Mouse (Mus musculus) cerebellum, adult 2 months (tissue): ENCODE results near the gene Ankrd63. TPM values are rescaled to one million over a fixed set of nuclear protein-coding genes. Genes with fewer than 3 reads are reported as not detected.

ENCODE experiments used
- DNase-seq, 2 experiments: peaks; one replicate each; pipeline ENCODE4 v3.0.0; 2021
- H3K27ac ChIP-seq: fragments of 200-500 bp; 2 replicates; pipeline ENCODE4 v1.5.1; 2012; ENCODE audit warnings: low read length, control low read depth, inconsistent platforms; ENCODE audit not compliant: insufficient read depth
- H3K27me3 ChIP-seq: fragments of 200-500 bp; 2 replicates; pipeline ENCODE4 v1.6.1; 2012; ENCODE audit warnings: inconsistent platforms, mild to moderate bottlenecking, low read length, moderate library complexity; ENCODE audit not compliant: control insufficient read depth, insufficient read depth
- H3K4me1 ChIP-seq: fragments of 200-500 bp; 2 replicates; pipeline ENCODE4 v1.6.1; 2011; ENCODE audit warnings: low read length; ENCODE audit not compliant: control insufficient read depth, insufficient read depth
- H3K4me3 ChIP-seq: fragments of 200-500 bp; replicated peaks from 2 replicates; pipeline ENCODE3; 2011; ENCODE audit warnings: mild to moderate bottlenecking, low read depth, low read length, control low read depth; ENCODE audit not compliant: insufficient read depth
- CTCF ChIP-seq: fragments of 200-500 bp; IDR thresholded peaks from 2 replicates; pipeline ENCODE4 v1.5.1; 2011; ENCODE audit warnings: low read depth, mild to moderate bottlenecking, control low read depth, low read length, moderate library complexity, borderline replicate concordance; ENCODE audit not compliant: insufficient read depth
- POLR2A ChIP-seq: fragments of 200-500 bp; IDR thresholded peaks from 2 replicates; pipeline ENCODE4 v1.6.1; 2011; ENCODE audit warnings: low read length, control low read depth, borderline replicate concordance; ENCODE audit not compliant: insufficient read depth
- WGBS: fragments of 180-500 bp; shearing (Covaris S2); methylation state at CpG from one replicate; pipeline ENCODE4 v1.1.7; 2018; 5-methylcytosine and 5-hydroxymethylcytosine counted together
- polyA plus RNA-seq: library from polyadenylated mRNA; depleted of rRNA; stranded (reverse); fragments of >200 nt; gene quantifications from 2 replicates; pipeline ENCODE4 v1.2.3, GENCODE M21; 2012; rRNA removed

The Ankrd63 gene
- 0.41 and 0.82 TPM in 2 replicates for polyA plus RNA-seq

DNA sequence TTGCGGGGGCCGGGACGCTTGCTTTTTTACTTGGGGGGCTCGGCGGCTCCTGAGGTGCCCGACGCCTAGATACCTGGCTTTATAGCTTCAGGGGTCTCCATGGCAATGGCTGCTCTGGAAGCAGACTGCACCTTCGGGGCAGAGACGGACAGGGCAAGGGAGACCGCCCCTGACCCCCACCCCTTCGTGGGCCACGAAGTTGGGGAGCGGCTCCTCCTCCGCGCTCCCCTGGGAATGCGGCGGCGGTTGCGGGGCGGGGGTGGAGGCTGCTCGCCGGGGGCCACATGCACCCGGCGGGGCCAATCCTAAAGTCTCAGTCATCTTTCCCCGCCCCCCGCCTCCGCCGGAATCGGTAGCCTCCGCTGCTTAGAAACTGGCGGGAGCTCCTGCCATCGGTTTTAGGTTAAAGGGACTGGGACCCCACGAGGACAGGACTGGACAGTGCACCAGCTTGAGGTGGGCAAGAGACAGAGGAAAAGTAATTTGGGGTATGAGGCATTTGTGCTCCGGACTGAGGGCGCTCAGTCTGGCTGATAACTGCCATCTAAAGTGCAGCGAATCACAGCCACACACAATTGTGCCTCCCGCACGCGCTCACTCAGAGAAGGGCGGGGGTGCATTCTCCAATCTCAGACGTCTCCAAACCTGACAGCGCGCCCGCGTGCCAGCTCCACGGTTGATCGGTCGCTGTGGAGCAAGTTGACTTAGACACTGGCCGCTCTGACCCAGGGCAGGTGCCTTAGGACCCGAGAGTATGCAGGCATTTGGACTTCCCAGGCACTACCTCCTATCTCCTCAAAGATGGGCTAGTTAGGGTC lies at the start of gene Ankrd63:
Ankrd63 (minus strand) TSS at position 51 of the 818 bp plus-strand sequence.
- H3K27ac ChIP-seq, result no peak within 1 kb of the TSS
- peak within 1 kb of the TSS; percentile 19 for H3K4me3 ChIP-seq
- no peak for DNase-seq
- H3K27me3 ChIP-seq, result peaks cover 3% of the 10 kb centered on the region; the same call in 1 of the 2 replicates
- TF ChIP-seq CTCF, result no peak
- no peak for TF ChIP-seq POLR2A
- 4% methylated on average over 50 of the region's 50 CpGs for whole genome bisulfite sequencing
- H3K4me1 ChIP-seq, result no peaks in the 10 kb centered on the region

DNA sequence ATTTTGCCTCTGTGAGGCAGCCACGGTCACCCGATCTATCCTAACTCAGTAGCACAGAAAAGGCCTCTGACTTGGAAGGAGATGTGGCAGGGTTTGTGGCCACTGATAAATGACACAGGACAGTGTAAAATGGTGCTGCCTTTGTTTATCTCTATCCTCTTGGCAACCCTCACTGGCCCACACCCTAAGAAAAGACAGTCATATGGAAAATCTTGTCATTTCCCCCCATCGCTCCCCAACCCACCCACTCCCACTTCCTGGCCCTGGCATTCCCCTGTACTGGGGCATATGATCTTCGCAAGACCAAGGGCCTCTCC lies 49.0 kb upstream of the Ankrd63 start:
- peaks cover 18% of the 10 kb centered on the region for H3K4me1 ChIP-seq
- H3K27ac ChIP-seq, result no peak overlapping the region
- no peak for DNase-seq
- H3K27me3 ChIP-seq, result no peaks in the 10 kb centered on the region
- H3K4me3 ChIP-seq, result no peak overlapping the region
- no peak for TF ChIP-seq POLR2A
- no peak for TF ChIP-seq CTCF
- 77% methylated on average over 4 of the region's 4 CpGs for WGBS

DNA sequence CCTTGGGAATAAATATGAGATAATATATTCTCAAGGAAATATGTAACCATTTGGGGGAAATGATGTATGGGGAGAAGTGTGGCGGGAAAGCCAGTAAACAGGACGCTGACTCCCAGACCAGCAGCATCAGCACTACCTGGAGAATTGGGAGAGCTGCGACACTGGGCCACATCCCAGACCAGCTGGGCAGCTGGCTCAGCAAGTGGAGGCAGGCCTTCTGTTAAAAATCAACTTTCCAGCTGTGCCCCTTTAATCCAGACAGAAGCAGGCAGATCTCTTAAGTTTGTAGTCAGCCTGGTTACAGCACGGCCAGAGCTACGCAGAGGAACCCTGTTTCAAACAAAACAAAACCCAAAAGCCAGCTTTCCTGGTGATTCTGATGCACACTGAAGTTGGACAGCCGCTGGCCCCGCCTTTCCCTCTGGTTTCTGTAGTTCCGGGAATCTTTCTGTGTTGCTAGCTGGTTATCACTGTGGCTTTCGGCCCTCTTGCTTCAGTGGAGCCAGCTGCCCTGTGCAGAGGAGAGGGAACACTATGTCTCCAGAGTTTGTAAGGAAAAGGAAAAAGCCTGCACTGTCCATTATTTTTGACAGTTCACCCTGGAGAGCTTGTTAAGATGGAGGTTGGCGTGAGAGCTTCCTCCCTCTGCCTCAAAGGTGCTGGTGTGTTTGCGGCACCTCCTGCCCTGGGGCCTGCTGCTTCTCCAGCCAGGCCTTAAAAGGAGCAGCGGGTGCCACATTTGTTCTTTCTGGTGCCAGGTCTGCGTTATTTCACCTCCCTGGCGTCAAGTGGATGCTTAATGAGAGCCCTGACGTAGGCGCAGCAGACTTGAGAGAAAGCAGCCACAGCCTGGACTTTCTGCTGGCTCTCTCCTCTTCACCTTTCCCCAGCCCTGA lies 48.4 kb upstream of the Ankrd63 start:
- Histone ChIP-seq H3K4me1 (peaks cover 20% of the 10 kb centered on the region), H3K4me3 (no peak overlapping the region), H3K27ac (no peak overlapping the region), H3K27me3 (no peaks in the 10 kb centered on the region)
- TF ChIP-seq CTCF (no peak), POLR2A (no peak)
- WGBS, result 54% methylated on average over 16 of the region's 16 CpGs
- no peak for DNase-seq

DNA sequence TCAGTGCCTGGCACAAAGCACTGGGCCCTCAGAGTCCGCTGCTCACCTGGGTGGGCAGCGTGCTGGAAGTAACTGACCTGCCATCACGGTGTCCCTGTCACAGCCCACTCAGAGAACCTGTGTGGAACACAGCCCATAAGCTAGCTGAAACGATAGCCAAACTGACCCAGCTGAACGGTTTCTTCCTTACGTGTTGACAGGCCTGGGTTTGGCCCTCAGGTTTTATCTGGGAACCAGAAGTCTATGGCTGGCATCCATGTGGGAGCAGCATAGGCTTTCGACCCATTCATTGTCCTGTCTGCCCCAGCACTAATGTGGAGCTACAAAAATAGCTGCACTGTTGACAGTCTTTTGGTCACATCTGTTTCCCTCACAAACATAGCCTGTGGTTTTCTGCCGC lies 46.7 kb upstream of the Ankrd63 start:
- Histone ChIP-seq H3K27ac (no peak overlapping the region), H3K27me3 (no peaks in the 10 kb centered on the region), H3K4me3 (no peak overlapping the region), H3K4me1 (peaks cover 20% of the 10 kb centered on the region)
- DNase-seq, result no peak
- WGBS, result 42% methylated on average over 8 of the region's 8 CpGs
- TF ChIP-seq POLR2A (no peak), CTCF (no peak)

DNA sequence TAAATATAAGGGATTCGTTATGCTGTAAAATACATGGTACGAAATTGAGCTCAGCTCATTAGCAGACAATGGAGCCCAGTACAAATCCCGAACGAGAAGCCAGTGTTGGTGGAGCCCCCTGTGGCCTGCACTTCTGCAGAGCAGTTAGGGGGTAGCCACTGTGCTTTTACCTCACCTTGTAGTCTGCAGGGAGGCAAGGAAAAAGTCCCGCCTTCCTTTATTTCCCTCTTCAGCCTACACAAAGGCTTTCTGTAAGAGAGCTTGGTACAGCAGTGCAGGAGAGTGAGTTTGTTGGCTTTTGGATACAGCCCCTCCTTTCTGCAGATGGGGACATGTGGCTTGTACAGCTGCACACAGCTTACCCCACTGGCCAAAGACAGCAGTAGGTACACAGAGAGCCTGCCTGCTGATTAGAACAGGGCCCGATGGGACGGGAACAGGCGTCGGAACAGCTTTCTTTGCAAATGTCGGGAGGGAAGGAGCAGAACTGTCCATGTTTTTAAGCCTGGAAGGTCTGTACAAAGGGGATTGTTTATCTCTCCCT lies 45.6 kb upstream of the Ankrd63 start:
- TF ChIP-seq CTCF (no peak), POLR2A (no peak)
- peaks cover 20% of the 10 kb centered on the region for H3K4me1 ChIP-seq
- H3K27me3 ChIP-seq, result no peaks in the 10 kb centered on the region
- H3K27ac ChIP-seq, result no peak overlapping the region; the same call in none of the 2 replicates
- no peak for DNase-seq
- no peak overlapping the region for H3K4me3 ChIP-seq
- 59% methylated on average over 10 of the region's 10 CpGs for WGBS

DNA sequence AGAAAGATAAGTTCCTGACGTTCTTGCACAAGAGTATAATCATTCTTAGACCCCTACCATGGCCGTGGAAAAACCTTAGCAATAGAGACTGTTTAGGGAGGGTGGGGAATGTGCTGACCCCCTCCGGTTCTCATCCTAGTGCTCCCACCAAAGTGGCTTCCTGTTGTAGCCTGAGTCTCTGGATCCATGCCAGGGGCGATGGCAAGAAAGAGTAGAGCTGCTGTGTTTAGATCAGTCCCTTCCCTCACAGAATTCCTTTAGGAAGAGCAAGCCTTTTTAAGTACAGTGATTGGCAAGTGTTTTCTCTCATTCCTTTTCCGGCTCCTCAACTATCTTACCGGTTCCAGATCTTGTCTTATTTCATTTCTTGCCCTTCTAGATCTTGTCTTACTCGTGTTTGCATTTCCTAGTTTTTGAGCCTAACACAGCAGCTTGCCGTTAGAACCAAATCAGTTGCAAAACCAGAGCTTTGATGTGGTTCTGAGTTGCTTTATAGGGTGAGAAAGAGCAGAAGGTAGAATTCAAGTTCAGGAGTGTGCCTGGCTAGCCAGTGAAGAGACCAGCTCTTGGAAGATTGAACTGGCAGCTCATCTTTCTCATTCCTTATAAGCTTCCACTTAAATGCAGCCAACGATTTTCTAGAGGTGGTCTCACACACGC lies 43.7 kb upstream of the Ankrd63 start:
- Histone ChIP-seq H3K4me3 (peak overlapping the region; percentile 97), H3K27ac (no peak overlapping the region), H3K27me3 (no peaks in the 10 kb centered on the region), H3K4me1 (peaks cover 19% of the 10 kb centered on the region)
- TF ChIP-seq CTCF, result no peak
- TF ChIP-seq POLR2A, result no peak
- DNase-seq, result peak; percentile 54
- WGBS, result 17% methylated on average over 10 of the region's 10 CpGs
